Mouse (Mus musculus): ENCODE measurements around the gene Selenow.
"Not testable (repeated sequence)": the region's sequence is repeated elsewhere in the genome, so short reads cannot be mapped to it uniquely, and the experiment has no call there.

Selenow gene

DNA sequence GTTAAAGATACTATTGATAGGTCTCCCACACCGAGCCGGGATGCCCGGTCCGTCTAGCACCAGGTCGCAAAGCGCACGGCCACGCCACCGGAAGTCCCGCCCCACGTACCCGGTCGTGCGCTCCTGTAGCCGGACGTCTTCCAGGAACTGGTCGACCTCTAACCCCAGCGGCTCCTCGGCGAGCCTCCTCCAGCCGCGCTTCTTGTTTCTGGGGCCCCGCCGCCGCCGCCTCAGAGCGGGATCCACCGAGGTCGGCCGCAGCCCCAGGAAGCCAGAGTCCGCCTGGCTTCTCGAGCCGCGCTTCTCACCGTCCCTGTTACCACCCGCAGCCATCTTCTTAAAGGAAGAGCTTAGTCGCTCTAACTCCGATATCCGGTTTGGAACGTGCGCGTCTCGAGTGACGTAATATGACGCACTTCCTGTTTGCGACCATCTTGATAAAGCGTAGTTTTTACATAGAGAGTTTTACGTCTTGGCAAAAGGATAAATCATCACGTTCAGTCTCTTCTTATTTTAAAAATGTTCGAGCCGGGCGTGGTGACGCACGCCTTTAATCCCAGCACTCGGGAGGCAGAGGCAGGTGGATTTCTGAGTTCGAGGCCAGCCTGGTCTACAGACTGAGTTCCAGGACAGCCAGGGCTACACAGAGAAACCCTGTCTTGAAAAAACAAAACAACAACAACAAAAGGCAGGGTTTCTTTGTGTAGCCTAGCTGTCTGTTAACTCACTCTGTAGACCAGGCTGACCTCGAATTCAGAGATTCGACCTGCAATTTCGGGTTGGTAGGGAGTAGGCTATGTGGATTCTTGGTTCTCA is 23.7 kb upstream of the Selenow start, which contains the start of gene Nop53:
Nop53 (minus strand) TSS at position 354 of the 816 bp plus-strand sequence.
- in situ Hi-C loops (cut with MboI, MseI) = no loop called here

DNA sequence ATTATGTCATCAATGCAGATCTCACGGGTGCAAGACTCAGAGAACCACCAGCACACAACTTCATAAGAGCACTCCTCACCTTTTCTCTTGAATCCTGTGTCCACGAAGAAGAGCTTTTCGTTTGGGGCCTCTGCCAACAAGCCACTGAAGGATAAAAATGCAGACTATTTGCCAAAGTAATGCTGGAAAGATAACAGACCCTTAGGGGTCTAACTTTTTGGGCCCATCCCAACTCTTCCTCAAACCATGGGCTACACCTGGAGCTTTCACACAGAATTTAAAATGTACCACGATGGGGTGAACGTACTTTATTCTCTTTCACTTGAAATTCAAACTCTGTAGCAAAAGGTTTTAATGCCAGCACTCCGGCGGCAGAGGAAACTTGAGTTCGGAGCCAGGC is 23.0 kb upstream of the Selenow start:
- in situ Hi-C loops (cut with MboI, MseI) = no loop called here

DNA sequence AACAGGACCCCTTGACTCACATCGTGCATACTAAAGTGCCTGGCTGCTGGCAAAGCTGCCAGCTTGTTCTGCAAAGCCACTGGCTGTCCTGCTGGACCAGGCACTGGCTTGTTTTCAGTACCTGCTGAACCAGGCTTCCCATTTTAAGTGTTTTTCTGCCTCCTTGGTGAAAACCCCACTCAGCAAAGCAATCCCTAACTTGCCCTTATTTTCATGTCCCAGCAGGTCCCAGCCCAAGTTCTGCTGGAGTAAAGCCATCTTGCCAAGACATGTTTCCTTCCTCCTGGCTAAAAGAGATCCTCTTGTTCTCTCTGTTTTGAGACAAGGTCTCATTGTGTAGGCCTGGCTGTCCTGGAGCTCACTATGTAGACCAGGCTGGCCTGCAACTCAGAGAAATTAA is 22.1 kb upstream of the Selenow start:
- in situ Hi-C loops (cut with MboI, MseI) = no loop called here

DNA sequence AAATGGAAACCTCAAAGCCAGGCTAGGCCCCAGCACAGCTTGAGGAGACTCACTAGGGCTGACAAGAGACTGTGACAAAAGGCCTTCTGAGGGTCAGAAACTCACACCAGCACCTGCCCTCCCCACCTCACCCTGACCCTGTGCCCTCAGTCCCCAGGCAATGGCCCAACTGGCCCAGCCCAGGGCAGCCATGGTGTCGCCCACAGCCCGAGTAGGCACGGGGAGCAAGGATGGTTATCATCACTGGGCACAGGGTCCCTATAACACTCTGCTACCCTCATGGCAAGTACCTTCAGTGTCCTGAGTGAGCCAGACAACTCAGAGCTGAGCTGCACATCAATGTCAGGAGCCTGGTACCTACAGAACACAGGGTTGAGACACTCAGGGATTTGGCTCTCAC is 16.4 kb upstream of the Selenow start:
- in situ Hi-C loops (cut with MboI, MseI) = no loop called here

GRCm38 (mm10) chr7:15937491-15937890 is 15.3 kb upstream of the Selenow start:
- in situ Hi-C loops (cut with MboI, MseI) = no loop called here

- in situ Hi-C loops (cut with MboI, MseI) = loop anchor here (5.0 kb wide), 1 partner anchor 39 kb away; no protein-coding TSS in a partner anchor
Observed at GRCm38 (mm10) chr7:15933437-15934359, 11.5 kb upstream of the Selenow start.

- in situ Hi-C loops (cut with MboI, MseI) = loop anchor here (5.0 kb wide), 1 partner anchor 41 kb away; no protein-coding TSS in a partner anchor
Observed at GRCm38 (mm10) chr7:15931635-15932034, 9.4 kb upstream of the Selenow start.

- in situ Hi-C loops (cut with MboI, MseI) = loop anchor here (5.0 kb wide), 1 partner anchor 42 kb away; no protein-coding TSS in a partner anchor
Observed at GRCm38 (mm10) chr7:15930543-15930942, 8.3 kb upstream of the Selenow start.

DNA sequence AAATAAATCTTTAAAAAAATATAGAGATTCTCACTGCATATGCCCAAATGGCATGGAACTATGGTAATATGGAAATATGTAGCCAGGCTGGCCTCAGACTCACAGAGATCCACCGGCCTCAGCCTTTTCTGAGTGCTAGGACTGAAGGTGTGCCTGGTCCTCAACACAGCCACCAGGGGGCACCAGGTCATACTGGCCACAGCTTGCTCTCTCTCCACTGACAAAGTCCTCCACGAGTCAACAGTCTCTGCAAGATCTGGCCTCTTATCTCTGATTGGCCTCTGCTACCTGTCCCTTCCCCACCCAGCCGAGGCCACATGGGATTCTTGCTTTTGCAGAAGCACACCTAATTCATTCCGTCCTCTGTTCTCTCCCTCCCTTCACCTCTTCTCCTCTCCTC is 7.7 kb upstream of the Selenow start:
- in situ Hi-C loops (cut with MboI, MseI) = loop anchor here (5.0 kb wide), 1 partner anchor 42 kb away; no protein-coding TSS in a partner anchor

DNA sequence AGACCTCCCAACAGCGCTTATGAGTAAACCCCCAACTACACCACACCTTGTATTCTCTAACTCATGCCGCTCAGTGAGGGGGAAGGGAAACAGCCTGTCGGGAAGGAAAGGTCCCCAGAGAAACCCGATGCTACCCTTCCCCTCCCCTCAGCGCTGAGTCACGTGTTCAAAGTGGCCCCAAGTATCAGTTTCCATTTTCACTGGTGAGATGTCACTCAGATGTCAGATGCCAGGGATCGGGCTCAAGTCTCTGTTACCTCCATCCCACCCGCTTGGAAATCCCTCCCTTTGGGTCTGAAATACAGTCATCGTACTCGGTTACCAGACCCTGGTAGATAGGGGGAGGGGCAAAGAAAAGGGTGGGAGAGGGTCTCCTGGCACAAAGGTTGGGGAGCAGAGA is 406 bp downstream of the Selenow start:
- in situ Hi-C loops (cut with MboI, MseI) = no loop called here

GRCm38 (mm10) chr7:15920645-15921190 is 1.5 kb downstream of the Selenow start:
- in situ Hi-C loops (cut with MboI, MseI) = no loop called here

DNA sequence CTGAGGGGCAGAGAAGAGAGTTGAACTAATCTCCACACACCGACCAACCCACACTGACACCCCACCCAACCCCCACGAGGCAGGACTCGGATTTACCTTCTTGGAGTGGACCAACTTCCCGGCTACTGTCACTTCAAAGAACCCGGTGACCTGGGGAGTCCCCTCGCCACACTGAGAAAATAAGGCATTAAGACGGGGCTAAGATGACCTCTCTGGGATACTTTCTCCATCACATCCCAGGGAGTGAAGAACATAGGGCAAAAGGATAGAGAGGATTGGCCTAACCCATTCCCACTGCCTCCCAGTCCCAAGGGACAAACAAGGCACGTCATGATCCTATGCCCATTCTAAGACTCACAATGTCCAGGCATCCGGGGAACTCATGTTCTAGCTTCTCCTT is 2.3 kb downstream of the Selenow start:
- in situ Hi-C loops (cut with MboI, MseI) = no loop called here

DNA sequence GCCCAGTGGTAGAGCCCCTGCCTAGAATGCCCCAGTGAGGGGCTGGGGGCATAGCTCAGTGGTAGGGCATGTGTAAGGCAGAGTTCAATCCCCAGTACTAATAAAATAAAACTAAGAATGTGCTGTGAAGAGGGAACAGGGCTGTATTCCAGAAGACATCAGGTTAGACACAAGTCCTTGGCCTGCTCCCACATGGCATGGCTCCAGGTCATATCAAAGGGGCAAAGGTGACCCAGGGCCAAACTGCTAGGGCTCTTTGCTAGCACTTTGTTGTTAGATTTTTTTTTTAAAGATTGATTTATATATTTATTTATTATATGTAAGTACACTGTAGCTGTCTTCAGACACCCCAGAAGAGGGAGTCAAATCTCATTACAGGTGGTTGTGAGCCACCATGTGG is 3.8 kb downstream of the Selenow start:
- in situ Hi-C loops (cut with MboI, MseI) = no loop called here

GRCm38 (mm10) chr7:15916996-15917395 is 5.2 kb downstream of the Selenow start:
- in situ Hi-C loops (cut with MboI, MseI) = no loop called here

GRCm38 (mm10) chr7:15916134-15916723 is 6.0 kb downstream of the Selenow start:
- in situ Hi-C loops (cut with MboI, MseI) = no loop called here

DNA sequence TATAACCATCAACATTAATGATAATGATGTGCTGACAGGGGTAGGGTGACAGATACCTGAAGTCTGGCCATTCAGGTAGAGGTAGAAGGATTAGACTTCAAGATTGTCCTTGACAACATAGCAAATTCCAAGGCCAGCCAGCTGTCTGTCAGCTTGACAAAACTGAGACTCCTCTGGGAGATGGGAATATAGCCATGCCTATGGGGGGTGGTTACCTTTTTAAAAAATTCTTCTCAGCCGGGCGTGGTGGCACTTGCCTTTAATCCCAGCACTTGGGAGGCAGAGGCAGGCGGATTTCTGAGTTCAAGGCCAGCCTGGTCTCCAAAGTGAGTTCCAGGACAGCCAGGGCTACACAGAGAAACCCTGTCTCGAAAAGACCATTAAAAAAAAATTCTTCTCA is 6.5 kb downstream of the Selenow start:
- in situ Hi-C loops (cut with MboI, MseI) = not testable (repeated sequence)

DNA sequence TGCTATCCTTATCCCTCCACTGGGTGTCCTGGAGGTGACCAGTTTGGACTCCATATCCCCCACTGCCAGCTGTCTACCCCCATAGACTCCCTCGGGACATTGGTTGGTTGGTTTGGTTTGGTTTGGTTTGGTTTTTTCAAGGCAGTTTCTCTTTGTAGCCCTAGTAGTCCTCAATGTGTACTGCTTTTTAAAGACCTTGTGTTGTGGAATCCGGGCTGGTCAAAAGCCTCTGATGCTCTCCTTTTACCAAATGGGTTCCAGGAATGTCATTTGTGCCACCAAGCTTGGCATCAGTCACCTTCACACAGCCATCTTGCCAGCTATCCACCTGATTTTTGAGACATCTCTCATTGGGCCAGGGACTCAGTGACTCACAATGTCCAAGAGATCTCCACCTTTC is 7.5 kb downstream of the Selenow start:
- in situ Hi-C loops (cut with MboI, MseI) = no loop called here

DNA sequence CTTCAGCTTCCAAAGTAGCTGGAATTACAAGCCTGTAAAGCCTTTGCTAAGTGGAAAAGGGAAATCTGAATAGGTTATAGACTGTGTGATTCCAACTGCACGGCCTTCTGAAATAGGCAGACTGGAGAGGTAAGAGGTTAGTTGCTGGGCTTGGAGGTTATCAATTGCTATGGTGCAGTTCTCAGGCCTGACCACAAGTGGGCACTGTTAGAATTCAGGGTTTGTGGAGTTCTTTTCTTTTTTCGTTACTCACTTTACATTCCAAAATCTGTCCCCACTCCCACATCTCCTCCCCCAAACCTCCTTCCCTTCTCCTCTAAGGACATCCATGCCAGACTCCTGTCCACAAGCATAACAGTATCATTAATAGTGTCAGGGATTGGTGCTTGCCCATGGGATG is 8.0 kb downstream of the Selenow start:
- in situ Hi-C loops (cut with MboI, MseI) = no loop called here

DNA sequence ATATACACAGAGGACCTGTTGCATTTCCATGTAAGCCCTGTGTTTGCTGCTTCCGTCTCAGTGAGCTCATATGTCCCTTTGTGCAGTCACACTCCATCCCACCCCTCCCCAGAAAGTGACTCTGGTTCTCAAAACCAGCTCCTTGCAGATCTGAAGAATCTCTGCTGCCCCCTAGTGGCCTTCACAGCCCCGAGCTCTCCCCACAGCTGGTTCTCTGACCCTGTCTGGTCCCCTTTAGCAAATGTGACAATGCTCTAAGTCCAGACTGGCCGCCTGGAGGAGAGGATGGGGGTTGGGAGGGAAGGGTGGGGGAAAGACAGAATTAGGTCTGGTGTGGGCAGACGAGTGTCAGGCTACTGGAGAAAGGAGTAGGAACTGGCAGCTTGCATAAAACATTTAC is 10.0 kb downstream of the Selenow start:
- in situ Hi-C loops (cut with MboI, MseI) = no loop called here

- in situ Hi-C loops (cut with MboI, MseI) = no loop called here
Observed at GRCm38 (mm10) chr7:15910521-15910920, 11.7 kb downstream of the Selenow start.

DNA sequence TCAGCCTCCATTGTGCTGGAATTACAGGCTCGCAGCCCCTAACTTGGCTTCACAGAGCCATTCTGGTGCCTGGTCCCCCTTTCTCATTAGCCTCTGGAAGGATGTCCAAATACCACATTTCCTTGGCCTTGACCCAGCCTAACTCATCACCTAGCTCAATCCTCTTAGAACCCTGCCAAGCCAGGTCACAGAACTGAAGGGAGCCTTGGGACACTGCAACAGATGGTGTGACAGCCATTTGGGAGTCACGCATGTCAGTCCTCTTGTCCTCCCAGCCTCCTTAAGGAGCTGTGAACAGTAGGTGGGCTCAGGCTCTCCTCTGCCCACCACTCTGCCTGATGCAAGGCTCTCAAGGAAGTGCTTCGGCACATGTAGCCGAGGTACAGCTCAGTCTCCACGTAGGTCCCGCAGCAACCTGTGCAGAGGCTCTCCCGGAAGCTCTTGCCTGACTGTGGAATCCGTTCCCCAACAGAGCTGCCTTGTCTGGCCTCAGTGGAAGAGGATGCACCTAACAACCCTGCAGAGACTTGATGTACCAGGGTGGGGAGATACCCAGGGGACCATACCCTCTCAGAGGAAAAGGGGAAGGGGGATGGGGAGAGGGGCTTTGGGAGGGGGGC is 14.1 kb downstream of the Selenow start:
- in situ Hi-C loops (cut with MboI, MseI) = no loop called here
